Mouse (Mus musculus) left cerebral cortex, postnatal 25 days (tissue): Measurements from ENCODE around the gene Ak5. TPM values are rescaled to one million over a fixed set of nuclear protein-coding genes. Genes with fewer than 3 reads are reported as not detected.

Source experiments
- DNase-seq, 2 experiments: peaks; one replicate each; pipeline ENCODE4 v3.0.0; 2022; ENCODE audit warnings: low spot score in 2 of 2, mixed read lengths in 1 of 2
- intact Hi-C: fragments of 180-260 bp; cut with DNase I; formaldehyde crosslinking; loops from one replicate; pipeline ENCODE4 v1.15.1; 2025
- total RNA-seq, 2 experiments: library from RNA; stranded (reverse); gene quantifications; 2 replicates each; pipeline ENCODE4 v1.2.3; 2021

Ak5 gene
- total RNA-seq, 2 experiments from 2014 or later: 137 to 159 TPM

DNA sequence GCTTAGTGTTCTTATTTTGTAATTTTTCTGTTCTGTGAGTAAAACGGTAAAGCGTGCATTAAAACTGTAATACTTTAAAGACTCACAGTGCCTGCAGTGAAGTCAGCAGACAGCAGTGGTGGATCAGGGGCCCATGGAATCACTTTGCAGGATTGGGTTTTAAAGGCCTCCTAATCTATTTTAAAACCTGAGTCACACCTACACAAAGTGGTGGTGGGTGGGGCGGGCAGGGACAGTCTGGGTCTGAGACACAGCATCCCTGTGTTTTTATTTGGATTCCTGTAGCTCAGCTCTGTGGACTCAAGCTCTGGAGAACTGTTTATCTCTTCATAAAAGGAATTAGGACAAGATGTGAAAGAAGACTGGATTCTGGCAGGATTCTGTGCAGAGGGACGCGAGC lies 125.9 kb downstream of the Ak5 start:
- peak in 1 of 2 experiments; percentile 45 for DNase-seq
- intact Hi-C loops: no loop called here

DNA sequence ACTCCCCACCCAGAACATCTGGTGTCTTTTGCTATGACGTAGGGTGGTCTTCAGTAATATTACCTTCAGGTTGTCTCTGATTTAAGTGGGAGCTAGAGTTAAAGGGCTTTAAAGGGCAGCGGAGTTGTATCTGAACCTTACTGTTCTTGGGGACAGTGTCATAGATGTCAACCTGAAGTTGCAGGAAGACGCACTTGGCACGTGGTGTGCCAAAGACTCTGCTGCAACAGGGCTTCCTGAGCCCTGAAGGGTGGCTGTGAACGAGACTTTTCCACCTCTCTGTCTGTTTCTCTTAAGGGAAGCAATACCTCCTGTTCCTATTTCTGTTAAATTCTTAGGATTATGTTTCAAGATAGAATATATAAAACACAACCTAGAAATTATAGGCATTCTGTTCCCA lies 137.8 kb downstream of the Ak5 start:
- intact Hi-C loops: no loop called here
- no peak for DNase-seq

DNA sequence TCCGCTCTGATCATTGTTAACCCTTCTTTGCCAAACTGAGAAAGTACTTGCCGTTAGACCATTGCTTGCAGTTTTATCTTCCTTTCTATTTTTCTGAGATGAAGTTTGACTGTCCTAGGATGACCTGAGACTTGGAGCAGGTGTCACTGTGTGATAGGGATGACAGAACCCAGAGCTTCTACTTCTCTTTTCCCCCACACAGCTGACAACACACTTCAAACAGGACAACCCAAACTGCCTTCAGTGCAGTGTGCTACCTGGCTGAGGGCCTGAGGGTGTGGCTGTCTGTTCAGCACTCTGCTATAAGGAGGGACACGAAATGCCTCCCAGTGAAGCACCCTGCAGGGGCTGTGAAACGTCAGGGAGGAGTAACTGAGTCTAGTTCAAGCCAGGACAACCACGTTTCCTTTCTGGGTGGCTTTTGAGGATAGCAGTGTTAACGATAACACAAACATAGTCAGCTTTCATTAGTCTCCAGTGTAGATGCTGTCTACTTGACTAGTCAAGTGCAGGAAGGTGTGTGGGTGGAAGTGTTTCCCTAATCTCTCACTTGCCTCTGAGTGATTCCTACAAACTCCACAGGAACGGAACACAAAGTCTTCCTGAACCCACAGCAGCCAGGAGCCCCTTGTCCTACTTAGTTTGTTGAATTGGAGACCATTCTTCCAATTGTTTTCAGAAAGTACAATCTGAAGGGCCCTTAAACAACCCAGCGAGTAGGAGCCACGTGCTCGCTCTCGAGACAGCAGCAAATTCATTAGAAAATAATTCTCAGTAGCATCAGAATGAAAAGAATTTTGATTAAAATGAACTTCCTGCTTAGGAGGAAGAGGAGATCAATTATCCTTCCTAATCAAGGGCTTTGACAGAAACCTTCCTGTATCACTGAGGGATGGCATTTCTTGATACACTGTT lies 138.8 kb downstream of the Ak5 start:
- intact Hi-C loops: no loop called here
- peak in 1 of 2 experiments; percentile 51 for DNase-seq

DNA sequence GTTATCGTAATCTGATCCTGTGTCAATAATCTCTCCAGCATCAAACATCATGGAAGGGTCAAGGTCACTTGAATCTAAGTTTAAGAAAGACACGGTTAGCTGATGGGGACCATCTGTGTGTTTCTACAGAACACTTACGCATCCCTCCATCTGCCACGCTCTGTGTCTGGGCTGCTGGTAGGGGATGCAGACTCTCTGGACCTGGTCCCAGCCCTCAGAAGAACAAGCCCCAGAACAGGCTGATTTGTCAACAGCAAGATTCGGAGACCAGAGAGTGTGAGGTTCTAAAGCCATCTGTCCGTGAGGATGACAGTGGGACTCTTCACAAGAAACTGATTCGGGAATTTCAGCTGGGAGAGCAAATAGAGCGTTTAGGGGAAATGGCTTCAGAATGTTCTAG lies 141.4 kb downstream of the Ak5 start:
- intact Hi-C loops: no loop called here
- no peak for DNase-seq

DNA sequence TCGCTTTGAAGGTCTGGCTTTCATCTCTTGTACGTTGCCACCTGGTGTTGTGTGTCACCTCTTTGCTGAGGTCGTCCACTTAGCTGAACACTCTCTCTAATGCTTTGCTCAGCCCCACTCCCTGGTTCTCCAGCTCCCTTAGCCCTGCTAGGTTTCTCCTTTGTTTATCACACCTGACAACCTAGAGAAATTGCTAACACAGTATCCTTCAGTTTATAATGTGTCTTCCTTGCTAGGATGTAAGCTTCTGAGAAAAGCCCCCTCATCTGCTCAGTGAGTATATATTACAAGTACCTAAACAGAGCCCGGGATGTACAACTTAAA lies 144.9 kb downstream of the Ak5 start:
- no peak for DNase-seq
- intact Hi-C loops: no loop called here

DNA sequence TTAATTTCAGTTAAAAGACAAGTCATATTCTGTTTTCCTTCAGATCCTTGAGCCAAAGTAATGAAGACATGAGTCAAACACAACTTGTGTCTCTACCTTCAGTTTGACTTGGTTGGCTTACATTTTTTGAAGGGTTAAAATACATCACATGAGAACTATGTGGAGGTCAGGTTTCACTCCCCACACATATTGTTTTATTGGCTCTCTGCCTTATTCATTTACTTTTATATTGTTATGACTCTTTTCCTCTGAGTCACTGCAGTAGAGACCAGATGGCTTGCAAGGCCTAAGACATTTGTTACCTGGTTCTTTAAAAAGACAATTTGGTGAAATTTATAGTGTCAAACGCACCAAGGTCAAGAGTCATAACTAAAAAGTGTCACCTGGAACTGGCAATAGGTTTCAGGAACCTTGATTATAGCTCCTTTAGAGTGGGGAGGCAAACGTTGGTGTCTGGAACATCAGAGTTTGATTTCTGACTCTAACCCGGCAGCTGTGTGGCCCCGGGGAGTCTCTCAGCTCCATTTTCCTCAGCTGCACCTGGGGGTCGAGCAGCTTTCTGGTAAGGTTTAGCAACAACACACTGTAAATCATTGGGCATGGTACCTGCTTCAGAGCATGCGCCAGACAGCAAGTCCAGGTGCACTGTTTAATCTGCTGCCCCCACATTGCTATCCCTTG lies 145.4 kb downstream of the Ak5 start:
- no peak for DNase-seq
- intact Hi-C loops: no loop called here

DNA sequence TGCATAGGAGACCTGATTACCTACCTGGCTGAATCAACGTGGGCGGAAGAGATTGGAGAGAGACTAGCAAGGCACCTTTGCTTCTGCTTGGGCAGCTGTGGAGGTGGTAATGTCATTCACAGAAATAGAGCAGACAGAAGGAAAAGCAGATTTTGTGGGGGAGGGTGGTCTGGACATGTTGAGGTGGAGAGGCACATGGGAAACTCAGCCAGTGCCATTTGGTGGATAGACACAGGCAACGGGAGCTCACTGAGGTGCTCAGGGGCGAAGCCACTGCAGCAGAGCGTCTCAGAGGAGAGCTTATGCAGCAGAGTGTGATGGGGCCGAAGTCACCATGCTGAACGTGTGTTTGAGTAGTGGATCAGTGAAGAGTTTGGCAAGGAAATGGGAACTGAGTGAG lies 147.1 kb downstream of the Ak5 start:
- intact Hi-C loops: no loop called here
- DNase-seq: peak; percentile 50 to 89

DNA sequence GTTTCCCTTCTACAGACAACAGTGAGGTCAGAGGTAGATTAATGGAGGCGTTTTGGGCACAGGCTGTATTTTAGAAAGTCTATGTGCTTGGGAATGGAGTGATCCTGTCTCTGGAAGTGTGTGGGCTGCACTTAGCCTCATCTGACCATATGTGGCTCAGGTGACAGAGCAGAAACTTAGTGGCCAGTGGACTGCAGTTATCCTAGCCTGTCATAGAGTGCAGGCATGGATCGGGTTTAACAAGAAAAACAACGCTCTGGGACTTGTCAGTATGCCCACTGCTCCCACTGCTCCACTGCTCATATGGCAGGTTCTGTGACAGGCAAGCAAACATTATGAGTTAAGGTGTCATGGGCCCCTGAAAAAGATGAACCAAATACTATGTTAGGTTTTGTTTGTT lies 148.1 kb downstream of the Ak5 start:
- DNase-seq: no peak
- intact Hi-C loops: no loop called here

DNA sequence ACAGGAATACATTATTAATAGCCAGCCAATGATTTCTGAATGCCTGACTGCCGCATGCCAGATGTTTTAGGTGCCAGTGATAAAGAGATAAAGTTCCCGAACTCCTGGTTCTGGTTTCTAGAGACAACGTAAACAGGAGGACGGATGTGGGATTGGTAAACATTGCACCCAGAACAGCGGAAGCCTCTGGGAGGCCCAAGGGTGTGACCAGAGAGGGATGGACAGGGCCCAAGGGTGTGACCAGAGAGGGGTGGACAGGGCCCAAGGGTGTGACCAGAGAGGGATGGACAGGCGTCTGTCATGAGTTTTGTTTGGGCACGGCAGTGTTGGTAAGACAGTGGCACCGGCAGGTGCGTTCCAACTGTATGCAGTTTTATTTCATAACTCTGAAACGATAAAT lies 148.6 kb downstream of the Ak5 start:
- DNase-seq: no peak
- intact Hi-C loops: loop anchor here (5.0 kb wide), 1 partner anchor 73 kb away; no protein-coding TSS in a partner anchor

DNA sequence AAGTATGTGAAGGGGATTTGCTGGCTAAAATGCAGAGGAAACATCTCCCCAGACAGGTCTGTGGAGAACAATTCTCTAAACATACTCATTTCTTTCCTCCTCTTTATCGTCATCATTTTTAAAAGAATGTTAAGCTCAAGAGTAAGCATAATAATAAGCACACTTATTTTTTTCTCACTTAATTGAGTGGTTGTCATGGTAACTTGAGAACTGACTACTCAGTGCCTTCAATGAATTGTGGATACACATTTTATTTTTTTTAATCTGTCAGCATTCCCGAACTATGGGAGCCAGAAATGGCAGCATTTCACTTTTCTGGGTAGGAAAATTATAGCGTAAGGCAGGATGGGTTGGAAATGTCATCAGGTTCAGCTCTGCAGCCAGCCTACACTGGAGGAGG lies 151.6 kb downstream of the Ak5 start:
- intact Hi-C loops: loop anchor here (5.0 kb wide), 1 partner anchor 76 kb away; no protein-coding TSS in a partner anchor
- no peak for DNase-seq

DNA sequence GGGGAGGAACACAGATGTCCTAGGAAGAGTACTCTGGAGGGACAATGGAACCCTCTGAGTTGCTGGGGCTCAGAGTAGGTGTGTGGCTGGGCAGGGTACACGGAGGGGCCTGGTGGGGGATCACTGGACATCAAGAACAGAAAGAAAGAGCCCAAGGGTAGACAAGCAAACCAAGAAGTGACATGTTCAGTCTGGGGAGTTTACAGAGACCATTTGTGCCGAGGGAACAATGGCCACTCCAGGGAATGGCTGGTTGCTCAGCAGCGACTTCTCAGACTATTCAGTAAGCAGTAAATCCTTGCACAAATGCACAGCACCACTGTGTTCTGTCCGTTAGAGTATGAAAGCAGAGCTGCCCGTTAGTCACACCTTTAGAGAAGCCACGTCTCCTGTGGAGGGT lies 152.2 kb downstream of the Ak5 start:
- no peak for DNase-seq
- intact Hi-C loops: loop anchor here (5.0 kb wide), 1 partner anchor 76 kb away; no protein-coding TSS in a partner anchor

DNA sequence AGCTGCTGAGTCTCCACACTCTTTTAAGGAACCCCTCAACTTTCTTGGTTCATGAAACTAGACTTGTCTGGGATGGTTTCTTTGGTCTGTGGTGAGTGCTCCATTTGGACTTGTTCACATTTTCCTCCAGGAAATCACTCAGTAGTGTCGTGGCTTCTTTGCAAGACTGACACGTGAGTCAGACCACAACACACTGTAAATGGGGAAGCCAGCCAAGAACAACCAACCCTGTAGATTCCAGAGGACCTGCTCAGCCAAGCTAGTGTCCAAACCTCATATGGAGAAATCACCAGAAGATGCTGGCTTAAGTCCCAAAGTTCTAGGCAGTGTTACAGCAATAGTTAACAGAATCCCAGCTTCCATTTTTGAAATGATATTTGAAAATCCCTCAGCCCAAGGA lies 155.6 kb downstream of the Ak5 start:
- DNase-seq: no peak
- intact Hi-C loops: no loop called here

DNA sequence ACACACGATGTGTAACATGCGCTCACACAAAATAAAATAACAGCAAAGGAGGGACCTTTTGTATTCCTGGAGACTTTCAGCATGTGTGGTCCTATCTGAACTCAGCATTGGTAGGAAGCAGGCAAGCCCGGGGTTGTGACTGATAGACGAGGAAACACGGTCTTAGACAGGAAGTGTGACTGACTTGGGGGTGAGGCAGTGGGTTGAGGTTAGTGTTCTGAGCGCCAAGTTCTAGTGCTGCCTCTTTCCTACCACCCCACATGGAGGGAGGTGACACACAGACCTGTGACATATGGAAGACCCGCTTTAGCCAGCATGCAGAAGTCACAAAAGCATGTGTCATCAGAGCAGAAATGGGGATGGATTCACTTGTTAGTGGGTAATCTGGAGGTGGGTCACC lies 158.9 kb downstream of the Ak5 start:
- intact Hi-C loops: no loop called here
- no peak for DNase-seq

DNA sequence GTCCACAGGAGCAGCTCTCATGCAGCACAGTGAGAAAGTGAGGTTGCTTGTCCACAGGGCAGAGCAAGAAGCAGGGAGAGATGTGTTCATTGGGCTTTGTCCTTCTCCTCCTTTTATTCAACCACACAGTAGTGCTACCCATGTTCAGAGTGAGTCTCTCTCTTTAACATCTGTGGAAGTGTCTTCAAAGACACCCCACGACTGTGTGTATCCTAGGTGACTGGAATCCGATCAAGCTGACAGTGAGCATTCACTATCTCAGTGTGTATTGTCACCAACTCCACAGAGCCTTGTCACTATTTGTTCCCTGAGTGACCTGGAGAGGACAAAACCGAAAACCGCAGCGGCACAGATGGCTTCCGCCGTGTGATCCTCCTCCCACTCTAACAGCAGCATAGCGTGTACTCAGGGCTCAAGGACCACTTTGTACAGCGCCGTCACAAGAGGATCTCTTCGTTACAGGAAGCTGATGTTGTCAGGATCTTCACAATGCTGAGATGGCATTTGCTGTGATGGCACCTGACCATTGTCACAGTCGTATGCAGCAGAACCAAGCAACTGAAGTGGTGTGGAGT lies 159.7 kb downstream of the Ak5 start:
- intact Hi-C loops: no loop called here
- DNase-seq: no peak

DNA sequence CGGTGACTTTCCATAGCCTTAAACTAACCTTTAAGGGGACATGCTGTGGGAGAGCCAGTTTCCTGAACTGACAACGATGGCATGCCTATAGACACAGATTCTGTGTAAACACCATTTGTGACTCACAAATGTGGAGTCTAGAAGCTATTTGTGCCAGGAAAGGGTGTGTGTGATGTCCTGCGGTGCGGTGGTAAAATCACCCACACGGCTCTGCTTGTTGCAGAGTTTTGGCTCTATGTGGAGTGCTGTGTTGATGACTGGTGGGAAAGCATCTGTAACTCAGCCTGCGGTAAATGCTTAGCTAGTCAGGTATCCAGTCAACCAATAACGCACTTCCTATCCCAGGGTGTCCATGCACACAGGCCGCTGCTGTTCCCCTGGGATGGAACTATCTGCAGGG lies 160.3 kb downstream of the Ak5 start:
- intact Hi-C loops: no loop called here
- peak in 1 of 2 experiments; percentile 38 for DNase-seq

DNA sequence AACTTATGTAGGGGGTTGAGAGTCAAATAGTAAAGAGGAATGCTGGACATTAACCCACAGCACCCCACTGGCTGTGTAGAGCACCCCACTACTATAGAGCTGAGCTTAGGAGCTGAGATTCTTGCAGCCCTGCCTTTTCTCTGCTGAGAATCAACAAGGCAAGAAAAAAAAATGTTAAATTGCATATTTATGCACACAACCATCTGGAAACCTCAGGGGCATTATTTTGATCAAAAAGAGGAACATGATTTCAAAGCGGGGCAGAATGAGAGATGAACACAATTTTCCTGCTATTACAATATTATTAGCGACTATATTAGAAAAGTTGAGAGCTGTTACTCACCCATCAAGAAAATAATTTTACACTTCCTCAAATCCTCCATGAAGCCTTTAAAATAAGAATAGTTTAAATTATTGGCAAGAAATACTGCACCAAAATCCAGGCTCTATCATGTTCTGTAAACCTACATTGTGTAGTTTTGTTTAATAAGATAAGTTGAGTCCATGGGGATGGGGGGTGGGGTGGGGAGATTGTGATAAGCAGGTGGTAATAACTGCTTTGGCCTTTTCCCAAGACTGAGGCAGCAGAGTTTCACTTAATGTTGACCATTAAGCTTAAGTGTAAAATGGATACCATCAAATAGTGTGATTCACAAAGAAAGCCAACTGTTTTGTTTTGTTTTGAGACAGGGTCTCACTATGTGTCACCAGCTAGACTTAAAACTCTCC lies 169.0 kb downstream of the Ak5 start:
- intact Hi-C loops: no loop called here
- no peak for DNase-seq

DNA sequence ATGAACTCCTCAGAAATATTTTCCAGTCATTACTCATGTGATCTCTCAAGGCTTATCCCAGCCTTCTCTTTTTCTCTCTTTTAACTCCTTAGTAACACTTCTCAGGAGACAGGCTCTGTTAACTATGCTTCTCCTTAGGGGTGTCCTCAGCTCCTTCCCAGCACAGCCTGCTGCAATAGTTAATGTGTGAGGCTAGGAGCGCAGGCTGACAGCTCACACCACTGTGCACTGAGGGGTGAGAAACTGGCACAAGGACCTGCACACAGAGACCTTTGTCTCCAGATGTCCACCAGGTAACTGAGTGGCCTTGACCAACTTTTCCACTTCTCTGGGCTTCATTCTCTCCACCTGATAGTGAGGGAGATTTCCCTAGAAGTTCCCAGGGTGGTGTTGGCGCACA lies 170.3 kb downstream of the Ak5 start:
- DNase-seq: no peak
- intact Hi-C loops: no loop called here

DNA sequence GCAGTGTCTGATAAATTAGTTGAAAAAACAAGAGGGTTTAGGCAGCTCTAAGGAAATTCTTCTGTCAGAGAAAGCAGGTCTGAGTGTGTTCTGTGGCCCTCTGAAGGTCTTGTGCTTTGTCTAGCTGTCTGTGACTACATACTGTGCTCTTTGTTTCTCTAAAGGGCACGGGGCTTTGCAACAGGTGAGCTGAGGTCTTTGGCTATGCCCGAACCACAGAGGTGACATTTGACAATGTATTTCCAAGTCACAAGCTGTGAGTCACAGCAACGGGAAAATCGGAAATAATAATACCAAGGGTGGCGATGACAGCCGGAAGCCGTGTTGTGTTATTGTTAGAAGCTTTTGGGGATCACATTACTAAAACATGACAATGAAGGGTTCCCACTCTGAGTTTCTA lies 171.1 kb downstream of the Ak5 start:
- no peak for DNase-seq
- intact Hi-C loops: no loop called here

DNA sequence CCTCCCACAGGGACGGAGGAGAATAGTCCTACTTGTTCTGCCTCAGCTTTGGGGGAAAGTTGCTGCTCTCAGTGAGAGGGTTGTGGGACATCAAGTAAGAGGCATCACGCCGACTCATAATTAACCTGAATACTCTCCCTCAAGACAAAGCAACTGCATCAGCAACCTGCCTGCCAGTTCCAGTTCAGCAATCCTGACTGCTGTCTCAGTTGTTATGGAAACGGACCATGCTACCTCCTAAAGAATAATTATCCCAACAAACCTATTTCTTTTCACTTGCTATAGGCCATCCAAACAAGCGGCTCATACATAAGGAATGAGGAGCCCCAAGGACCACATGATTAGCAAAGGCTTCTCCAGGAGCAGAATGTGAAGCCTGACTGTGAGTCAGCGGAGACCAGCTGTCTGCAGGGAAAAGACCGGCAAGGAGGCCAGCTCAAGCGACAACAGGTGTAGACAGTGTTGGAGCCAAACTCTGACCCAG lies 172.7 kb downstream of the Ak5 start:
- peak in 1 of 2 experiments; percentile 38 for DNase-seq
- intact Hi-C loops: no loop called here
